Comparison of ENCODE assay signal across 8 mouse cellular contexts in genomic region chr7:126625369-126625768, GRCm38 (mm10). TPM values are rescaled to one million over a fixed set of nuclear protein-coding genes. Genes with fewer than 3 reads are reported as not detected.
DNase-seq lines count a peak whose midpoint lies in the region; ATAC-seq and TF ChIP-seq lines count a peak whose summit lies in the region.

No protein-coding gene starts in this region.

- no peaks in the 10 kb centered on the region; the same call in 1 of the 2 replicates for H3K4me1 ChIP-seq in spleen, adult 2 months (ENCODE audit: control insufficient read depth, insufficient read depth, insufficient read length)
- peaks cover 22% of the 10 kb centered on the region for H3K4me1 ChIP-seq in embryonic facial prominence, embryonic 15.5 days
- peaks cover 13% of the 10 kb centered on the region; the same call in 1 of the 2 replicates for H3K4me1 ChIP-seq in stomach, embryonic 16.5 days (ENCODE audit: control insufficient read depth, insufficient read depth, low read length)

- H3K9ac ChIP-seq in embryonic facial prominence, embryonic 15.5 days: no peak overlapping the region
- H3K9ac ChIP-seq in stomach, embryonic 16.5 days (ENCODE audit: low read length): peak overlapping the region; percentile 40

- ATAC-seq in embryonic facial prominence, embryonic 15.5 days (ENCODE audit: insufficient number of reproducible peaks, low FRiP score, low TSS enrichment, low read depth): peak; percentile 80
- peak; percentile 87 for ATAC-seq in stomach, embryonic 16.5 days (ENCODE audit: insufficient read depth, low FRiP score)

- no peak overlapping the region for H3K4me2 ChIP-seq in embryonic facial prominence, embryonic 15.5 days (replicated peaks)
- H3K4me2 ChIP-seq in stomach, embryonic 16.5 days (ENCODE audit: low read depth, low read length): peak overlapping the region; percentile 37

- no peaks in the 10 kb centered on the region for H3K36me3 ChIP-seq in spleen, adult 2 months (ENCODE audit: control insufficient read depth, insufficient read depth, low read length)
- H3K36me3 ChIP-seq in embryonic facial prominence, embryonic 15.5 days: no peaks in the 10 kb centered on the region
- H3K36me3 ChIP-seq in stomach, embryonic 16.5 days (ENCODE audit: control insufficient read depth, insufficient read depth, low read length): no peaks in the 10 kb centered on the region

- TF ChIP-seq CTCF in spleen, adult 2 months (IDR thresholded peaks at IDR 0.05; ENCODE audit: extremely low read depth, insufficient read depth, insufficient read length, insufficient replicate concordance): no peak

- 26% methylated on average over 6 of the region's 6 CpGs for WGBS in spleen, adult 2 months
- 33% methylated on average over 6 of the region's 6 CpGs for WGBS in embryonic facial prominence, embryonic 15.5 days
- WGBS in stomach, embryonic 16.5 days: 30% methylated on average over 6 of the region's 6 CpGs

- no peaks in the 10 kb centered on the region for H3K27me3 ChIP-seq in spleen, adult 2 months (ENCODE audit: control insufficient read depth, insufficient read depth, low read length)
- H3K27me3 ChIP-seq in embryonic facial prominence, embryonic 15.5 days: no peaks in the 10 kb centered on the region
- no peaks in the 10 kb centered on the region for H3K27me3 ChIP-seq in stomach, embryonic 16.5 days (ENCODE audit: control insufficient read depth, insufficient read depth, low read length)

- H3K9me3 ChIP-seq in embryonic facial prominence, embryonic 15.5 days (replicated peaks): no peaks in the 10 kb centered on the region
- H3K9me3 ChIP-seq in stomach, embryonic 16.5 days (replicated peaks; ENCODE audit: control insufficient read depth, low read length): no peaks in the 10 kb centered on the region

- TF ChIP-seq POLR2A in spleen, adult 2 months (IDR thresholded peaks at IDR 0.05; ENCODE audit: low read depth, low read length): no peak

- intact Hi-C loops in heart, postnatal 10 days (cut with DNase I): no loop called here

- peak in 1 of 2 experiments; percentile 14 for DNase-seq in spleen, adult 2 months (ENCODE audit: low read depth in 1 of 2, low spot score in 2 of 2)
- no peak for DNase-seq in spleen, adult 12 weeks (ENCODE audit: low spot score)
- peak; percentile 83 to 84 for DNase-seq in heart, postnatal 10 days
- peak; percentile 11 to 24 for DNase-seq in layer of hippocampus, postnatal 14 days (ENCODE audit: low spot score in 2 of 2)
- peak; percentile 94 for DNase-seq in lung, postnatal 10 days
- no peak for DNase-seq in neural tube, embryonic 10.5 days (ENCODE audit: extremely low spot score, low spot score)

- H3K4me3 ChIP-seq in spleen, adult 2 months (ENCODE audit: extremely low read depth, insufficient read depth, insufficient read length): 0 out of 2 replicates have a peak overlapping the region, but pooled peaks have one; percentile 28
- H3K4me3 ChIP-seq in embryonic facial prominence, embryonic 15.5 days (replicated peaks): peak overlapping the region; percentile 10; the same call in 1 of the 2 replicates
- peak overlapping the region; percentile 25 for H3K4me3 ChIP-seq in stomach, embryonic 16.5 days (replicated peaks; ENCODE audit: low read length)

- H3K27ac ChIP-seq in spleen, adult 2 months (ENCODE audit: insufficient read depth, low read length): peak overlapping the region; percentile 66
- peak overlapping the region; percentile 5; the same call in 1 of the 2 replicates for H3K27ac ChIP-seq in embryonic facial prominence, embryonic 15.5 days (replicated peaks)
- peak overlapping the region; percentile 47; the same call in 1 of the 2 replicates for H3K27ac ChIP-seq in stomach, embryonic 16.5 days (ENCODE audit: low read length)

RNA-seq across cellular contexts. Expression of gene Nupr1, which starts 5.3 kb away (rescaled TPM):
- polyA plus RNA-seq in spleen, adult 2 months (2012; rRNA removed): 28.8 and 42.3 TPM in 2 replicates
- polyA plus RNA-seq in embryonic facial prominence, embryonic 15.5 days (2015; fragmentation: Nextera tagmentation; extraction: Ambion mirVana): 38.5 and 40.4 TPM in 2 replicates
- 10 to 100 TPM in 1 of 2 experiments, 1 to 10 TPM in 1; 7.2 to 10.5 TPM for total RNA-seq in heart, postnatal 10 days (2021)
- 1 to 10 TPM; 4.2 to 4.4 TPM for total RNA-seq in layer of hippocampus, postnatal 14 days (2021)
- 133 and 141 TPM in 2 replicates for polyA plus RNA-seq in stomach, embryonic 16.5 days (2015; fragmentation: Nextera tagmentation; extraction: Ambion mirVana)

RNA-seq across cellular contexts. Expression of gene Sgf29, which starts 23.7 kb away (rescaled TPM):
- 31.4 and 32.3 TPM in 2 replicates for polyA plus RNA-seq in spleen, adult 2 months (2012; rRNA removed)
- 43.4 and 49.5 TPM in 2 replicates for polyA plus RNA-seq in embryonic facial prominence, embryonic 15.5 days (2015; fragmentation: Nextera tagmentation; extraction: Ambion mirVana)
- 10 to 100 TPM; 26.0 to 32.0 TPM for total RNA-seq in heart, postnatal 10 days (2021)
- total RNA-seq in layer of hippocampus, postnatal 14 days (2021): 10 to 100 TPM; 31.2 to 32.9 TPM
- polyA plus RNA-seq in stomach, embryonic 16.5 days (2015; fragmentation: Nextera tagmentation; extraction: Ambion mirVana): 40.4 and 47.6 TPM in 2 replicates

RNA-seq across cellular contexts. Expression of gene Il27, which starts 30.6 kb away (rescaled TPM):
- 0.79 and 1.5 TPM in 2 replicates for polyA plus RNA-seq in spleen, adult 2 months (2012; rRNA removed)
- not detected in 2 replicates for polyA plus RNA-seq in embryonic facial prominence, embryonic 15.5 days (2015; fragmentation: Nextera tagmentation; extraction: Ambion mirVana)
- not detected for total RNA-seq in heart, postnatal 10 days (2021)
- not detected for total RNA-seq in layer of hippocampus, postnatal 14 days (2021)
- polyA plus RNA-seq in stomach, embryonic 16.5 days (2015; fragmentation: Nextera tagmentation; extraction: Ambion mirVana): not detected in 2 replicates

RNA-seq across cellular contexts. Expression of gene Cln3, which starts 39.8 kb away (rescaled TPM):
- polyA plus RNA-seq in spleen, adult 2 months (2012; rRNA removed): 105 and 118 TPM in 2 replicates
- polyA plus RNA-seq in embryonic facial prominence, embryonic 15.5 days (2015; fragmentation: Nextera tagmentation; extraction: Ambion mirVana): 33.7 and 38.4 TPM in 2 replicates
- 10 to 100 TPM; 14.7 to 16.6 TPM for total RNA-seq in heart, postnatal 10 days (2021)
- 10 to 100 TPM; 24.3 to 28.3 TPM for total RNA-seq in layer of hippocampus, postnatal 14 days (2021)
- 30.4 and 33.3 TPM in 2 replicates for polyA plus RNA-seq in stomach, embryonic 16.5 days (2015; fragmentation: Nextera tagmentation; extraction: Ambion mirVana)

RNA-seq across cellular contexts. Expression of gene Apobr, which starts 40.6 kb away (rescaled TPM):
- 13.6 and 15.8 TPM in 2 replicates for polyA plus RNA-seq in spleen, adult 2 months (2012; rRNA removed)
- polyA plus RNA-seq in embryonic facial prominence, embryonic 15.5 days (2015; fragmentation: Nextera tagmentation; extraction: Ambion mirVana): 1.4 and 1.5 TPM in 2 replicates
- under 1 TPM; 0.69 to 0.81 TPM for total RNA-seq in heart, postnatal 10 days (2021)
- 1 to 10 TPM in 1 of 2 experiments, under 1 TPM in 1; 0.39 to 1.1 TPM for total RNA-seq in layer of hippocampus, postnatal 14 days (2021)
- polyA plus RNA-seq in stomach, embryonic 16.5 days (2015; fragmentation: Nextera tagmentation; extraction: Ambion mirVana): 1.4 and 2.2 TPM in 2 replicates

Comparison
In these comparisons a context has a peak if more than half of its experiments do, and no peak if none do; other contexts are left out.
1. DNase-seq: peak in heart, postnatal 10 days (2 of 2), layer of hippocampus, postnatal 14 days (2 of 2) and lung, postnatal 10 days (single experiment); none in spleen, adult 12 weeks (single experiment) and neural tube, embryonic 10.5 days (single experiment).
2. H3K27ac ChIP-seq: peak in every context shown above with its lines; median percentile 66 in spleen, adult 2 months; 47 in stomach, embryonic 16.5 days; 5 in embryonic facial prominence, embryonic 15.5 days.
3. Peak in every context shown above with its lines, with median percentiles within 50 percentile points of each other: H3K4me3 ChIP-seq.